Mouse (Mus musculus): ENCODE data around the gene Mtf2.
"Not testable (repeated sequence)": the region's sequence is repeated elsewhere in the genome, so short reads cannot be mapped to it uniquely, and the experiment has no call there.

Gene Mtf2

DNA sequence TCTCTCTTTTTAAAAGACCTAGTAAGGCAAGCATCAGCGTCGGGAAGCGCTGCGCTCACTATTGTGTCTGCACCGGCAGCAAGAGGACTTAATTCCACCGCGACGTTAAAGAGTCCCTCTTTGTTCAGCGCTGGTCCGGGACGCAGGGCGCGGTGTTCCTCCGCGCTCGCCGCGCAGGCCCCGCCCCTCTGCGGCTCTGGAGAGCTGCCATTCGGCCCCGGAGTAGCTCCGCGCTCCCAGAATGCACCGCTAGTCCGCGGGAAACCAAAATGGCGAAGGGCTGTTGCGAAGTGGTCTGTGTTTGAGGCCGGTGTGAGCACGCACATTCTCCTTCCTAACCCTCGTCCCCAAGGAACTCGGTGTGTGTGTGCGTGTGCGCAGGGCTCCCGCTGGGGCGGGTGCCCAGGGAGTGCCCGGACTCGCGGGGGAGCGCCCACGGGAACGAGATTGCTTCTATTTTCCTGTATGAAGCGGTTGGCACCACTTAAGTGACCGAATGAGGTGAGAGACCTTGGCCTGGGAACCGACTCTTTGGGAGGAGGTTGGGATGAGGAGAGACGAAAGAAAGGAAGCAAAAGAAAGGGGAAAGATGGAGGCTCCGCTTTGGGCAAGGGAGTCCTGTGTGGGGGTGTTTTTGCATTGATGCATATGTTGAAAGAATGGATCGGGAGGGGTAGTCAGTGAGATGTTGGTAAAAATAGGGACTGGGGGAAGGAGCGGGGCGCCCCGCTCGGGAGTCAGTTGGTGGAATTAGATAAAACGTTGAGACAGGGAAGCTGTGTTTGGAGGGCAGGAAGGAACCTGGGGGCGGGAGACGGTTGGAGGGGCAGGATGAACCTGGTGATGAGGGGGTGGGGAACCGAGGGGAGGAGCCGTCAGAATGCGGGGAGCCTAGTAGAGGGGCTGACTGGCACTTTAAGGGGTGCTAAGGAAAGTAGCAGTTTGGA, at the start of gene Mtf2:
Gene Mtf2, plus strand, starts transcription at position 210 of the 947 bp plus-strand sequence.
- in situ Hi-C loops (cut with MboI; ENCODE audit: unreplicated experiment in 2 of 2), result no loop called here

DNA sequence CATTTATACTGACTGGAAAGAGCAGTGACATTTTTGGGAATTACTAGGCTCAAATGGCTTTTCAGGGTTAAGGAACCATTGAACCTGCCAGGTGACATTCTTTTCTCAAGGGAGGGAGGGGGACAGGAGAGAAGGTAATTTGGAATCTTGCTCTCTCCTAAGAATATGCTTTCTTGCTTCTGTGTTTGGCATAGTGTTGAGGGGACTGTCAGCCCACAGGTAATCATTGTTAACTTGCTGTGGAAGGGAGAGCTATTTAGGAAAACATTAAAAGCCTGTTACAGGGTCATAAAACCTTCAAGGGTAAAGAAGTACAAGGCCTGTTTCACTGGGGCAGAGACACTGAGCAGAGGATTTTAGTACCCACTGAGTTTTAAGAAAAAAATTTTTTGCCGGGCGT, 48.2 kb upstream of the Mtf2 start:
- in situ Hi-C loops (cut with MboI; ENCODE audit: unreplicated experiment in 2 of 2), result loop anchor here (25.0 kb wide), 1 partner anchor 405 kb away; no protein-coding TSS in a partner anchor

DNA sequence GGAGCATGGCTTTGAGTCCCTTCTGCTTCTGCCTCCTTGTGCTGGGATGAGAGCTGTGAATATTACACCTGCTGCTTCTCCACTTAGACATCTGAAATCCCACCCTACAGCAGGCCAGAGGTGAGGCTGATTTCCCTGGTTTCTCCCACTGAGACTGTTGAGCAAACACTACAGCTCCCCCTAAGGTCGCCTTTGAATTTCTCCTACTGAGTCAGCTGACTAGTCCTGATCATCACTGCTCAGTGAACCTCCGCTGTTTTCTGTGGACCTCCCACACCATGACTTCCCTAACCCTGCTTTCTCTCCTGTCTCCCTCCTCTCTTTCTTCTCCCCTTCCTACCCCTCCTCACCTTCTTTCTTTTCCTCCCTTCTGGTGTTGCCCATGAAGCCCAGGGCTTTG, 46.1 kb upstream of the Mtf2 start:
- in situ Hi-C loops (cut with MboI; ENCODE audit: unreplicated experiment in 2 of 2), result loop anchor here (25.0 kb wide), 1 partner anchor 407 kb away; no protein-coding TSS in a partner anchor

DNA sequence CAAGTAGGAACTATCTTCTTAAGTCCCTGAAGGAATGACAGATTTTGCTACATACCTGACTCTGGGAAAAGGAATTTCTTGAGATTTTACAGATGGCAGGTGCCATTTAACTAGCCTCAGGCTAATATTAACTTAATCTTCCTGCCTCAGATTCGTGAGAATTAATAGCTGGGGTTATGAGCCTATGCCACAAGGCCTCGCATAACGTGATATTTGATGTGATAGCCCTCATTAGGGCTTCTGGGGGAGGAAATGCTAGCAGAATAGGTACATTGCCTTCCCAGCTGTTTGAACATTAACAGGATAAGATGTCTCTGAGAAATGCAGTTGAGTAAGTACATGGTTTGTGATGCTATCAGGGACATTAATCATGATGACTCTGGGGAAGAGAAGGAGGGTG, 44.1 kb upstream of the Mtf2 start:
- in situ Hi-C loops (cut with MboI; ENCODE audit: unreplicated experiment in 2 of 2), result loop anchor here (10.0 to 25.0 kb wide), 2 partner anchors 409 to 633 kb away; no protein-coding TSS in a partner anchor

DNA sequence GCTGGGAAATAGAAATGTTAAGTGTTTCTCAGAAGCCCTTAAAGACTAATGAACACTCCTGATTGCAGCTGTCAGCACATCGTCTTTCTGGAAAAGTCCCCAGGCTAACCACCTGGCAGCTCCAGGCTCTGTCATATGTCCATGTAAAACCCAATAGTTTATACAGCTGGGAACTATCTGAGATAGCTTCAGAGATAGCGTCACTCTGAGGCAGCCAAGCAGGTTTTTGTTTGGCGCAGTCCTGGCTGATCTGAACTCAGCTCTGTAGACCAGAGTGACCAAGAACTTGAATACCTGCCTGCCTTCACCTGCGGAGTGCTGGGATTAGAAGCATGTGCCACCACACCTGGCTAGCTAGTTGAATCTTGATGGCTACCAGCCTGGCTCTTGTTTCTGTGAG, 37.2 kb upstream of the Mtf2 start:
- in situ Hi-C loops (cut with MboI; ENCODE audit: unreplicated experiment in 2 of 2), result loop anchor here (10.0 to 25.0 kb wide), 4 partner anchors 409 to 634 kb away; partner anchors contain the start of genes Atp5k (in 1 of the 2), Dgkq (in 1 of the 2), Idua (in 1 of the 2) and Mfsd7a (in 1 of the 2)

DNA sequence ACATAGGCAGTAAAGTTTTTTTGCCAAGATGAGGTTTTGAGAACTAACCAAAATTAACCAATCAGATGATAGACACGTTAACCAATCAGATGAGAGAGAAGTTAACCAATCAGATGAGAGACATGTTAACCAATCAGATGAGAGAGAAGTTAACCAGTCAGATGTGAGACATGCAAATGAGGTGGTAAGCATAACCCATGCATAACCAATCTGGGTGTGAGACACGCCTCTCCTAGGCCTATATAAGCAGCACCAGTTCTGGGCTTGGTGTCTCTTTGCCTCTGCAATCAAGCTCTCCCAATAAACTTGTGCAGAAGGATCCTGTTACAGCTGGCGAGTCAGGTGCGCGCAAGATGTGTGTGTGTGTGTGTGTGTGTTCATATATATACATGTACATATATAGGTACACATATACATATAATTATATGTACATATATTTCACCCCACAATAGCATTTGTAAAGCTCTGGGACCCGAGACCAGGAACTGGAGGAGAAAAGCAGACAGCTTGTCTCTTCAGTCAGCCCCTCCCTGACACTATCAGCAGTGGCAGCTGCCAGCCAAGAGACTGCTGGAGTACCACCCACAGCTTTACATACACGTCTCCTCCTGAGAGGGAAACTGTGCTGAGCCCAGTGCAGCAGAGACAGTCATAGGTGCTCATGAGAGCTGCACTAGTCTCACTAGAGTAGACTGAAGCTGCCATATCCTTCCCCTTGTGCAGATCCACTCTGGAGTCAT, 36.5 kb upstream of the Mtf2 start:
- in situ Hi-C loops (cut with MboI; ENCODE audit: unreplicated experiment in 2 of 2), result loop anchor here (10.0 to 25.0 kb wide), 4 partner anchors 408 to 633 kb away; partner anchors contain the start of genes Atp5k (in 1 of the 2), Dgkq (in 1 of the 2), Idua (in 1 of the 2) and Mfsd7a (in 1 of the 2)

DNA sequence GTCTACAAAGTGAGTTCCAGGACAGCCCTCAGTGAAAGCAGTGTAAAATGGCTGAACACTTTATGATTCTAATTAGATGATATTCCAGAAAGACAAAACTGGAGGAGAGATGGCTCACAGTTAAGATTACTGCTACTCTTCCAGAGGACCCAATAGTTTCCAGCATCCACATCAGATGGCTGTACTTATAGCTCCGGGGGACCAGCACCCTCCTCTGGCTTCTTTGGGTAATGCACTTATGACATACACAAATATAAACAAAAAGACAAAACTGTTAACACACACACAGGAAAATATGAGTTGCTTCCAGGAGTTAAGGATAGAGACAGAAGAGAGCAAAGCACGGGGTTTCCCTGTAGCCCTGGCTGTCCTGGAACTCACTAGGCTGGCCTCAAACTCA, 35.5 kb upstream of the Mtf2 start:
- in situ Hi-C loops (cut with MboI; ENCODE audit: unreplicated experiment in 2 of 2), result loop anchor here (5.0 to 25.0 kb wide), 5 partner anchors 127 to 632 kb away; partner anchors contain the start of genes Atp5k (in 1 of the 2), Dgkq (in 1 of the 2), Idua (in 1 of the 2) and Mfsd7a (in 1 of the 2)

DNA sequence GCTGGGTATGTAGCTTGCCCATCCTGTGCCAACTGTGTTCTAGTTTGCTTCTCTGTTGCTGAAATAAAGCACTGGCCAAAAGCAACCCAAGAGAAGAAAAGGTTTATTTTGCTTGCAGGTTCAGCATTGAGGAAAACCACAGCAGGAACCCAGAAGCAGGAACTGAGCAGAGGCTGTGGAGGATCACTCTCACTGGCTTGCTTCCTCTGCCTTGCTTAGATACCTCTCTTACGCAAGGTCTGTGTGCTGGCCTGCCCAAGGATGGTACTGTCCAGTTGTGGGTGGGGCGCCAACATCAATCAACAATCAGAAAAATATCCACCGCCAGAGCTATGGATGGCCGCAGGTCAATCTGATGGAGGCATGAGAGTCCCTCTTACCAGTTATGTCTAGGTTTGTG, 34.2 kb upstream of the Mtf2 start:
- in situ Hi-C loops (cut with MboI; ENCODE audit: unreplicated experiment in 2 of 2), result loop anchor here (5.0 to 25.0 kb wide), 4 partner anchors 126 to 631 kb away; partner anchors contain the start of genes Atp5k (in 1 of the 2), Dgkq (in 1 of the 2), Idua (in 1 of the 2) and Mfsd7a (in 1 of the 2)

DNA sequence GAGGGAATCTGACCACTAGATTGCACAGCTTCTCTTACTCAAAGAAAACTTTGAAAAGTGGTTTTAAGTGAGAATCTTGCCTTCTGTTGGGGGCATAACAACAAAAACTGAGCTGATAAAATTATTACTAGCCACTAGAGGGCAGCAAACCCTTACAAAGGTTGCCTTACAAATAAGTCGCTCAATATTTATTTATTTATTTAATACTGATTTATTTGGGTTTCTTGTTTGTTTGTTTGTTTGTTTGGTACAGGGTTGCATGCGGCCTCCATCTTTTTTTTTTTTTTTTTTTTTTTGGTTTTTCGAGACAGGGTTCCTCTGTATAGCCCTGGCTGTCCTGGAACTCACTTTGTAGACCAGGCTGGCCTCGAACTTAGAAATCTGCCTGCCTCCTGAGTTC, 31.3 kb upstream of the Mtf2 start:
- in situ Hi-C loops (cut with MboI; ENCODE audit: unreplicated experiment in 2 of 2), result loop anchor here (5.0 to 25.0 kb wide), 4 partner anchors 123 to 628 kb away; partner anchors contain the start of genes Atp5k (in 1 of the 2), Dgkq (in 1 of the 2), Idua (in 1 of the 2) and Mfsd7a (in 1 of the 2)

DNA sequence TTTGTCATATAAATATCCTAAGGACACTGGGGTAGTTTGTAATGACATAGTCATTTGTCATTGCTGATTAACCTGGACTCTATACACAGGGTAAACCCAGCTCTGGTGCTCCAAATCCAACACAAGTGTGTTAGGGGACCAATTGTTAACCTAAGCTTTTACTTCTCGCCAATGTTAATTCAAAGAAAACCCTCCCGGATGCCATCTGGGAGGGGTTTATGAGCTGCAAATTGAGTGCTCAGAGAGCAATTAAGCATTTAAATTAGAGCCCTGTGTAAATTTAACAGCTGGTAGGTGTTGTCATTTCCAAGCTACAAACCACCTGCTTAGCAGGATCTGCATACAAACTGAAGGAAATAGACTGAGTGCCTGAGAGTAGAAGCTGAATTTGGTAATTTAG, 30.0 kb upstream of the Mtf2 start:
- in situ Hi-C loops (cut with MboI; ENCODE audit: unreplicated experiment in 2 of 2), result loop anchor here (5.0 to 25.0 kb wide), 6 partner anchors 42 to 627 kb away; partner anchors contain the start of genes Atp5k (in 1 of the 2), Dgkq (in 1 of the 2), Idua (in 1 of the 2) and Mfsd7a (in 1 of the 2)

DNA sequence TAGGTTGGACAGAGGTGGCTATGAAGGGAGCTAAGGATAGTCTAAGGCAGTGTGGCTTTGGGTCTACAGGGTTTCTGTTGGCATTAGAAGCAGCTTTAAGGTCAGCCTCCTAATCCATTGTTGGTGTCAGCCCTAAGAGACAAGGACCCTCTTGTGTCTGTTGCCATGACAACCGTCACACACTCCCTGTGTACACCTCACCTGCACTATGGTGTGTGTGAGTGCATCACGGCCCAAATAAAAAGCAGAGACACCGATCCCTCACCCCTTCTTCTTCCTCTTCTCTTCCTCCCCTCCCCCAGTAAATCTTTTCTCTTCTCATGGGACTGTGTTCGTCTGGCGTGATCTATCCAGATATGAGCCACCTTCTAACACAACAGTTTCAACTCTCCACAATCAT, 23.4 kb upstream of the Mtf2 start:
- in situ Hi-C loops (cut with MboI; ENCODE audit: unreplicated experiment in 2 of 2), result loop anchor here (25.0 kb wide), 3 partner anchors 395 to 620 kb away; partner anchors contain the start of genes Atp5k (in 1 of the 2), Dgkq (in 1 of the 2), Idua (in 1 of the 2) and Mfsd7a (in 1 of the 2)

DNA sequence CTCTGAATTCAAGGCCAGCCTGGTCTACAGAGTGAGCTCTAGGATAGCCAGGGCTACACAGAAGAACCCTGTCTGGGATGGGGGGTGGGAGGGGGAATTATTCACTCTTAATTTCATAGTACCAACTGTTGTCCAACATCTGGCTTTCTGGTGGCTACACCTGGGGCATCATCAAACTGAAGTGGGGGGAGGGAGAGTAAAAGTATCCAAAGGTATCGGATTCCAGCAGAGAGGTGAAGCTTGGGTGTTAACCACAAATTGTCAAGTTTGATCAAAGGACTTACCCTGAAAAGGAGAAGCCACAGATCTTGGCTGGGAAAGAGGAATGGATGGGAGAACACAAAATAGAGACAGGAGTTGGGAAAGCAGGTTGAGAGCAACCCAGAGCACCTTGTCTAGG, 21.6 kb upstream of the Mtf2 start:
- in situ Hi-C loops (cut with MboI; ENCODE audit: unreplicated experiment in 2 of 2), result loop anchor here (25.0 kb wide), 3 partner anchors 393 to 618 kb away; partner anchors contain the start of genes Atp5k (in 1 of the 2), Dgkq (in 1 of the 2), Idua (in 1 of the 2) and Mfsd7a (in 1 of the 2)

DNA sequence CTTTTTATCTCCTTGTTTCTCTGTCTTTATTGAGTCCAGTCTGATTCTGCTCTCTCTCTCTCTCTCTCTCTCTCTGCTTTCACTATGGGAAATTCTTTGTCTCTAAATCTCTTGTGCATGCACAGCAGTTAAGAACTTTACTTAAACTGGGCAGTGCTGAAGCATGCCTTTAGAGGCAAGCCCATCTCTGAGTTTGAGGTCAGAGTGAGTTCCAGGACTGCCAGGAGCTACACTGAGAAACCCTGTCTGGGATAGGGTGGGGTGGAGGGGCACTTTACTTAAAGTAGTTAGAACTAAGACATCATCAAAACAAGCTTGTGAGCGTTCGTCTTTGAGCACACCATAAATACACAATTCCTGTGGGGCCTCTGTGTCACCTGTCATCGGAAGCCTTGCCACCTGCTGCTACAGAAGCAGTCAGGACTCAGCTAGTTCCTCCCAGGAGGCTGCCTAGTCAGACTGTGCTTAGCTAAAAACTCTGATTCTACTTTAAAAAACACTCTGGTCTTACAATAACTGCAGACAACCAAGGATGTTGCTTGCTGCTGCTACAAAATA, 15.7 kb upstream of the Mtf2 start:
- in situ Hi-C loops (cut with MboI; ENCODE audit: unreplicated experiment in 2 of 2), result loop anchor here (25.0 kb wide), 3 partner anchors 388 to 613 kb away; partner anchors contain the start of genes Atp5k (in 1 of the 2), Dgkq (in 1 of the 2), Idua (in 1 of the 2) and Mfsd7a (in 1 of the 2)

DNA sequence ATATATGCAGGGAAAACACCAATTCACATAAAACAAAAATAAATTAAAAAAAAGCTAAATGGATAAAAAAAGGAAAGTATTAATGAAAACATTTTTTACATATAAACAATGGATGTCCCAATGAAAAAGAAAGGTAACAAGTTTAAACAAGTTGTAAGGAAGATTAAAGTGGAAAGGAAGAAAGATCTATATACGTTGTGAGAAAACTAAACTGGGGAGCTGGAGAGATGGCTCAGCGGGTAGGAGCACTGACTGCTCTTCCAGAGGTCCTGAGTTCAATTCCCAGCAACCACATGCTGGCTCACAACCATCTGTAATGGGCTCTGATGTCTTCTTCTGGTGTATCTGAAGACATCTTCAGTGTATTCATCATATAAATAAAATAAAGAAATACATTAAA, 14.4 kb upstream of the Mtf2 start:
- in situ Hi-C loops (cut with MboI; ENCODE audit: unreplicated experiment in 2 of 2), result no loop called here

DNA sequence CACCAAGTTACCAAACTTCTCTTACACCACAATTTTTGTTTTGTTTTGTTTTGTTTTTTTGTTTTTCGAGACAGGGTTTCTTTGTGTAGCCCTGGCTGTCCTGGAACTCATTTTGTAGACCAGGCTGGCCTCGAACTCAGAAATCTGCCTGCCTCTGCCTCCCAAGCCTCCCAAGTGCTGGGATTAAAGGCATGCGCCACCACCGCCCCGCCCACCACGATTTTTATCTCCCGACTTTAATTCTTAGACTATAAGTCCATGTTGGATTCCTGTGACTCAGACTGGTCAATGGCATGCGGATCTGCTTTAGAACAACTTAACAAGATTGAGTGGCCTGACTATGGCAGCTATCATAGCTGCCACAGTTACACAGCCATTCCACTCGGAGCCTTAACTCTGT, 13.7 kb upstream of the Mtf2 start:
- in situ Hi-C loops (cut with MboI; ENCODE audit: unreplicated experiment in 2 of 2), result not testable (repeated sequence)

DNA sequence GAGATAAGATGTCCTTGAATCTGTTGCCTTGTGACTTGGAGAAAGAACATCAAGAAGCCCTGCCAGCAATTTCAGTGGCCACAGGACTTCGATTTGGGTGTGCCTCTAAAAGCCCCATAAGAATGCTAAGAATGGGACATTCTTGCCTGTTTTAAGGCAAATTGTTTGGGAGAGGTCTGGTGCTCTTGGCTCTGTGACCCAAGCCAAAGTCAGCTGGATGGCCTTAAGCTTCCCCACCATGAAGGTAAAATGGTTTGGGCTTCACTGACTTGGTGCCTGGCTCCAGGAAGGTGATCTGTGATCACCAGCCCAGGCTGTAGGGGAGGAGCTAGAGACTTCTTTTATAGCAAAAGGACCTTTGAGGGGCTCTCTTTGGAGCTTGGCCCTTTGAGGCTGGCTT, 13.3 kb upstream of the Mtf2 start:
- in situ Hi-C loops (cut with MboI; ENCODE audit: unreplicated experiment in 2 of 2), result no loop called here

DNA sequence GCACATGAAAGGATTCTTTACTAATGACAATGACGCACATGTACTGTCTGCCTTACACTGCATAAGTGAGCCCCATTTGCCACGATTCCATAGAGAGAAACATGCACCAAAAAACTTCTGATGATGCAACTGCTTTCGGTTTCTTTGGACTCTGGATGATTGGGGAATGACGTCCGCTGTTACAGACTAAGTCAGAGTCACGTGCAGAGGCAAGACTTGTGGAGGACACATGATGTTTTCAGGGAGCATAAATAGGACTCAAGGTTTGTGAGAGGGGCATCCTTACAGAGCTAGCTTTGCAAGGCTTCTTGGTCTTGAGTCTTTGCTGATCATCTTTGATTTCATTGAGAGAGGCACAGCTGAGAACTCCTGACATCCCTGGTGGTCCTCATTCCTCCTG, 11.9 kb upstream of the Mtf2 start:
- in situ Hi-C loops (cut with MboI; ENCODE audit: unreplicated experiment in 2 of 2), result no loop called here

DNA sequence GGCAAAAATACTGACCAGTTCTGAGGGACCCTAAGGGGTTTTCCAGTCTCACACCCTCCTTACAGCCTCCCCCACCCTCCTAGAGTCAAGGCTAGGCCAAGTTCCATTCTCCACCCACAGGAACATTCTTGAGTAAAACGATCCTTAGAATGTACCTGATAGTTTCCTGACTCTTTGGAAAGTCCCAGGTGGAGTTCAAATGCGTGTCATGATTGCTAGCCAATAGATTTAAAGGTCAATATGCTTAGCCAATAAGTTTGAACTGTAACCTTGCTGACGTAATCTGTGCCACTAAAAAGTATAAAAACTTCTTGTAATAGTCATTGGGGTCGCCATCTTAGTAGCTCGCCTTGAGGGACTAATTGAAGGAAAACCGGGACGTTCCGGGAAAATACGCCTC, 5.1 kb upstream of the Mtf2 start:
- in situ Hi-C loops (cut with MboI; ENCODE audit: unreplicated experiment in 2 of 2), result no loop called here

DNA sequence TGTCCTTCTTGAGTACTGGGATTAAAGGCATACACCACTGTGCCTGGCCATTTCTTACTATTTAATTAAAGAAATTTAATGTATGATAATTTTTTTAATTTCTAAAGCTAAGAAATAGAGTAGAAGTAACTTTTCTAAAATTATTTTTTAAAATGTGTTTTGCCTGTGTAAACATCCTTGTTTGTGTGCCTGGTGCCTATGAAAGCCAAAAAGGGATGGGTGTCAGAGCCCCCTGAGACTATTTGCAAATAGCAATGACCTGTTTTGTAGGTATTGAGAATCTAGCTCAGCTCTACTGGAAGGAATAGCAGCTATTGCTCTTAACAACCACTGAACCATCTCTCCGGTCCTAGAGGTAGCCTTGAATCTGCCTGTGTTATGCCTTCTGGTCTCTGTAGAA, 6.8 kb downstream of the Mtf2 start:
- in situ Hi-C loops (cut with MboI; ENCODE audit: unreplicated experiment in 2 of 2), result no loop called here
